Mouse (Mus musculus): ENCODE results near the gene Appl2.

- no peak for TF ChIP-seq CTCF (IDR thresholded peaks at IDR 0.05; ENCODE audit: control insufficient read depth, insufficient read depth, insufficient read length)
- no peak for TF ChIP-seq MAX (IDR thresholded peaks at IDR 0.05)
Observed at GRCm38 (mm10) chr10:83618819-83619440, 29.6 kb downstream of the Appl2 start.

All from C2C12 (cell line).